Mouse (Mus musculus) heart, postnatal 25 days (tissue): ENCODE data around the gene Depp1. TPM values are rescaled to one million over a fixed set of nuclear protein-coding genes. Genes with fewer than 3 reads are reported as not detected.

Experiments
- DNase-seq: peaks from one replicate; pipeline ENCODE4 v3.0.0; 2022; ENCODE audit warnings: low spot score
- intact Hi-C: fragments of 180-260 bp; cut with DNase I; formaldehyde crosslinking; loops from one replicate; pipeline ENCODE4 v1.15.1; 2025
- total RNA-seq, 2 experiments: library from RNA; stranded (reverse); gene quantifications; 2 replicates each; pipeline ENCODE4 v1.2.3; 2021

Depp1 gene
- total RNA-seq, 2 experiments from 2014 or later: 45.7 to 58.1 TPM

DNA sequence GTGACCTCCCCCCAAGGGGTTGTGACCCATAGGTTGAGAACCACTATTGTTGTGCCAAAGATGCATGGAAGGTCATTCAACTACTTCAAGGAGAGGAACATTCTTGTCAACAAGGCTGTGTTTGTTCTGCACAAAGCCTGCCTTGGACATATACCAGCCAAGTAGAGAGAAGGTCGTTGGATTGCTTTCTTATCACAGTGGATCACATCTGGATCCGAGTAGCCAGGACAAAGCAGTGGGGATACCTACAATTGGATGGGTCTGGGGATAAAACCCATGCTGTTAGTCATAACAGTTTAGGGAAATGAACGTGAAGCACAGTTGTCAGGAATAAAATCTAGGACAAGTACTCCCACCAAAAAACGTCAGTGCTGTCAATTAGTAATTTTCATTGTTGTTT, 6.5 kb upstream of the Depp1 start:
- intact Hi-C loops: loop anchor here (1.0 to 10.0 kb wide), 2 partner anchors 9 to 1409 kb away; no protein-coding TSS in a partner anchor
- no peak for DNase-seq

GRCm38 (mm10) chr6:116644335-116644734, 6.1 kb upstream of the Depp1 start:
- DNase-seq: peak; percentile 58
- intact Hi-C loops: loop anchor here (1.0 to 10.0 kb wide), 2 partner anchors 9 to 1410 kb away; no protein-coding TSS in a partner anchor

- peak; percentile 78 for DNase-seq
- intact Hi-C loops: loop anchor here (10.0 kb wide), 1 partner anchor 1413 kb away; no protein-coding TSS in a partner anchor
These were observed 2.6 kb upstream of the Depp1 start for GRCm38 (mm10) chr6:116647763-116648162.

GRCm38 (mm10) chr6:116649811-116650210, 598 bp upstream of the Depp1 start:
- intact Hi-C loops: loop anchor here (1.0 to 10.0 kb wide), 6 partner anchors 18 to 1415 kb away; no protein-coding TSS in a partner anchor
- no peak for DNase-seq

- DNase-seq: peak; percentile 51
- intact Hi-C loops: loop anchor here (5.0 to 10.0 kb wide), 4 partner anchors 34 to 1173 kb away; no protein-coding TSS in a partner anchor
These were observed 1.2 kb downstream of the Depp1 start for GRCm38 (mm10) chr6:116651437-116652118.

- DNase-seq: no peak
- intact Hi-C loops: loop anchor here (5.0 to 10.0 kb wide), 4 partner anchors 36 to 1172 kb away; no protein-coding TSS in a partner anchor
These were observed 2.8 kb downstream of the Depp1 start for GRCm38 (mm10) chr6:116653191-116653590.

GRCm38 (mm10) chr6:116653684-116654454, 3.5 kb downstream of the Depp1 start:
- no peak for DNase-seq
- intact Hi-C loops: loop anchor here (5.0 to 10.0 kb wide), 4 partner anchors 37 to 1171 kb away; no protein-coding TSS in a partner anchor

GRCm38 (mm10) chr6:116663364-116663763, 13.0 kb downstream of the Depp1 start:
- intact Hi-C loops: no loop called here

GRCm38 (mm10) chr6:116664031-116664430, 13.6 kb downstream of the Depp1 start:
- DNase-seq: no peak
- intact Hi-C loops: no loop called here

More at GRCm38 (mm10) chr6:116663364-116663763, 13.0 kb downstream of the Depp1 start:
- DNase-seq: no peak

- DNase-seq: no peak
- intact Hi-C loops: no loop called here
These were observed 14.4 kb downstream of the Depp1 start for GRCm38 (mm10) chr6:116664830-116665229.

GRCm38 (mm10) chr6:116666085-116666750, 15.8 kb downstream of the Depp1 start:
- intact Hi-C loops: no loop called here
- DNase-seq: no peak

DNA sequence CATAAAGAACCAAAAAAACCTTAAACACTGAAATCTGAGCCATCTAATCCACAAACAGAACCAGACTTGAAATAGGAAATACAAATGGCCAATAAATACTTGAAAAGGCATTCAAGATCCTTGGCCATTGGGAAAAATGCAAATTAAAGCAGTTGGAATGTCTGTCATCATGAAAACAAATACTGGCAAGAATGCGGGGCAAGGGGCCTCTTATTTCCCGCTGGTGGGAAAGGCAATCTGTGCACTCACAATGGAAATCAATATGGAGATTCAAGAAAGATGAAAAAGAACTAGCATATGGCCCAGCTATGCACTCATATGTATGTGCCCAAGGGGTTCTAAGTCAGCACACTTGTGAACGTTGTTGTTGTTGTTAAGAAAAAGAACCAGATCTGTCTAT, 16.5 kb downstream of the Depp1 start:
- no peak for DNase-seq
- intact Hi-C loops: no loop called here

- DNase-seq: no peak
- intact Hi-C loops: no loop called here
These were observed 17.0 kb downstream of the Depp1 start for GRCm38 (mm10) chr6:116667382-116667781.

- DNase-seq: no peak
- intact Hi-C loops: no loop called here
These were observed 18.5 kb downstream of the Depp1 start for GRCm38 (mm10) chr6:116668682-116669470.

DNA sequence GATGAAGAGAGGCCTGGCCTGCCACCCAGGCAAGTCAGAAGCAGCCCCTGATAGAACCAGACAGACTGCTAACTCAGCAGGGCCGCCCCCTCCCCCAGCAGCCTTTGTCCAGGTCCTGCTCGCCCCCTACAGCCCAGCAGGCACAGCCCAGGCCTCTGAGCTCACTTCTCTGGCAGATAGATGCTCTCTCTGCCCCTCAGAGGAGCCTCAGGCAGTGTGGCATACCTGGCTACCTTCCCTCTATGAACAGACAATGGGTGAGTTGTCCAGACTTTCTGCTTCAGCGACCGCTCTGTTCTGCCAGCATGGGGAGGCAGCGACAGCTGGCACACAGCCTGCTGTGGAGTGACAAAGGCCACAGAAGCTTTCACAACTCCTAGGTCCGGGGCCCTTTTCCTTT, 19.7 kb downstream of the Depp1 start:
- intact Hi-C loops: no loop called here
- no peak for DNase-seq

DNA sequence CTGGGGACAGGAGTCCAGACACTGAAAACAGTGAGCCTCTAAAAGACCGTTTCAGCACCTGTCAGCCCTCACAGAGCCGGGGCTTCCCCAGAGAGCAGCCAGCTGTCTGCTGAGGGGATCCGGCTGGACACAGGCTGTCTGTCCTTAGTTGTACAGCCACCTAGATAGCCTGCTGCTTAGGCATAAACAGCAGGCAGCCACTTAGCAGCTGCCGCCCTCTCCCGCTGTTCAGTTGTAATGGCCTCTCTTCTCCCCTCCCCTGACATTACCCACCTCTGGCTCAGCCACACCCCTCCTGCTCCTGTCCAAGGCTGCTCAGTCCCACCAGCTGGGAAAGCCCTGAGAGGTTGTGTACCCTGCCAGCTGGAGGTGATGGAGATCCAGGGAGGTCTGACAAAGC, 20.6 kb downstream of the Depp1 start:
- no peak for DNase-seq
- intact Hi-C loops: no loop called here

- intact Hi-C loops: no loop called here
- no peak for DNase-seq
These were observed 21.4 kb downstream of the Depp1 start for GRCm38 (mm10) chr6:116671768-116672167.

DNA sequence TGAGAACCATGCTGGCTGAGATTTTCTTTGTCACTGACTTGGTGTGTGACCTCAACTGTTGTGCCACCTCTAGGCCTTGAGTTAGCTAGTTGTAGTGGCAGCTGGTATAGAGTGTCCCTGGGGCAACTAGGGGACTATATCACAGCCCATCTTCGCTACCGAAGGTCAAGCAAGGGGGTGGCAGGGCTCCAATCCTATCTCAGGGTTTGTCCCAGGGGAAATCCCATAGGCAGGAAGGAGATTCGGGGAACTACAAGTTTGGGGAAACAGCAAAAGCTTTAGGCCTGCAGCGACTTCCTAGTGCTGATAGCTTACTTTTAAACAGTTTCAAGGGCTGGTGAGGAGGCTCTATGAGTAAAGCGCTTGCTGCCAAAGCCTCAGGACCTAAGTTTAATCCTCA, 21.9 kb downstream of the Depp1 start:
- no peak for DNase-seq
- intact Hi-C loops: no loop called here

DNA sequence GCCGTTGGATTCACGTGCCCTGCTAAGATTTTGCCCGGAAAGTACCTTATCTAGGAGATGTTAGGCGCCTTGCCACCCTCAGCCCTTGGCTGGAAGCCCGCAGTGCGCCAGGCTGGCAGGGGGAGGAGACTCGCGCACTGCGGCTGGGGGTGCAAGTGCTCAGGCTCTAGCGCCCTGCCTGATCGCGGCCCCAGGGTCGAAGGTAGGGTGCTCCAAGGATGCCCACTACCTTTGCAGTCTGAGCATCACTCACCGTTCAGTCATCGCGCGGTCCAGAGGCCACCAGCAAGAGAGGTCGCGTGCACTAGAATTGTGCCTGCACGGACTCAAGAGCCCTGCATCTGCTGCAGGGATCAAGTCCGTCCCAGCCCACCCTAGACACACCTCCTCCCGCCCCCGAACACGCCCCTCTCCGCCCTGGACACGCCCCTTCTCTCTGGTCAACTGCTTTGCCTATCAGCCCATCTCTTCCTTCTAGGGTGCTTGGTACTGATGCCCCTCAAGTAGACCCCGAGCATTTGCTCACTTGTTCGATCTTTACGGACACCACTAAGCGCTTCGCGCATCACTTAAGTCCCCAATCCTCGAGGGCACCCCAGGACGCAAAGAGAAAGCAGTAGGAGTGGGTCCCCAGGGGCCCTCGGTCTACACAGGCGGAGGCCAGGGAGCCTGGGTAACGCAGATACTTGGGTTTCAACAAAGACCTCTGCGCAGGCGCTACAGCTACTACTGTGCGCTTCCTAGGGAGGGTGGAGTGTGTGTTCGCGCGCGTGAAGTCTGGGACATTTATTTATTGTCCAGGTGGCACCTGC, 23.3 kb downstream of the Depp1 start, which contains the start of gene Rassf4:
Gene Rassf4, minus strand, starts transcription at position 482 of the 812 bp plus-strand sequence.
- peak; percentile 71 for DNase-seq
- intact Hi-C loops: no loop called here
